Comparison of ENCODE assay signal across 8 mouse cellular contexts in genomic region chr14:34777810-34778209, GRCm38 (mm10). TPM values are rescaled to one million over a fixed set of nuclear protein-coding genes. Genes with fewer than 3 reads are reported as not detected.
A peak's percentile ranks its signal among the peaks of the same experiment; 100 is the strongest.
DNase-seq lines count a peak whose midpoint lies in the region; ATAC-seq lines count a peak whose summit lies in the region.

No protein-coding gene starts in this region.

- no peak overlapping the region for H3K27ac ChIP-seq in hindbrain, embryonic 10.5 days
- no peak overlapping the region for H3K27ac ChIP-seq in midbrain, embryonic 13.5 days

- no peak overlapping the region for H3K9ac ChIP-seq in midbrain, embryonic 13.5 days (replicated peaks)

- H3K4me2 ChIP-seq in midbrain, embryonic 13.5 days (replicated peaks): no peak overlapping the region

- DNase-seq in right cerebral cortex, adult 18-20 months: peak; percentile 44
- no peak for DNase-seq in right cerebral cortex, postnatal 36 days (ENCODE audit: low spot score in 2 of 2)
- DNase-seq in adrenal gland, postnatal 10 days: peak; percentile 60
- peak; percentile 61 for DNase-seq in embryo, embryonic 11.5 days (ENCODE audit: low read depth, low spot score)
- peak; percentile 63 for DNase-seq in hindbrain, embryonic 10.5 days (ENCODE audit: low spot score)
- peak; percentile 43 to 67 for DNase-seq in layer of hippocampus, postnatal 10 days (ENCODE audit: low spot score in 2 of 2)
- peak; percentile 32 to 46 for DNase-seq in thymus, postnatal 36 days

- WGBS in hindbrain, embryonic 10.5 days: 20% methylated on average over 10 of the region's 10 CpGs
- 15% methylated on average over 10 of the region's 10 CpGs for WGBS in midbrain, embryonic 13.5 days

- ATAC-seq in midbrain, embryonic 13.5 days: peak; percentile 68

- H3K4me1 ChIP-seq in hindbrain, embryonic 10.5 days (replicated peaks): no peaks in the 10 kb centered on the region
- H3K4me1 ChIP-seq in midbrain, embryonic 13.5 days (replicated peaks): no peaks in the 10 kb centered on the region

- no peaks in the 10 kb centered on the region for H3K36me3 ChIP-seq in hindbrain, embryonic 10.5 days
- no peaks in the 10 kb centered on the region for H3K36me3 ChIP-seq in midbrain, embryonic 13.5 days

- H3K4me3 ChIP-seq in hindbrain, embryonic 10.5 days: no peak overlapping the region
- no peak overlapping the region for H3K4me3 ChIP-seq in midbrain, embryonic 13.5 days (replicated peaks)

- peaks cover 11% of the 10 kb centered on the region for H3K27me3 ChIP-seq in hindbrain, embryonic 10.5 days (ENCODE audit: insufficient read depth, poor library complexity, severe bottlenecking)
- H3K27me3 ChIP-seq in midbrain, embryonic 13.5 days: peaks cover 6% of the 10 kb centered on the region

- no peaks in the 10 kb centered on the region for H3K9me3 ChIP-seq in hindbrain, embryonic 10.5 days
- H3K9me3 ChIP-seq in midbrain, embryonic 13.5 days: no peaks in the 10 kb centered on the region

RNA-seq across cellular contexts. Expression of gene Grid1, which starts 42.1 kb away (rescaled TPM):
- total RNA-seq in adrenal gland, postnatal 10 days (2021): under 1 TPM; 0.57 to 0.61 TPM
- polyA plus RNA-seq in hindbrain, embryonic 10.5 days (2016; fragmentation: Nextera tagmentation; extraction: Ambion mirVana): 0.10 and 0.42 TPM in 2 replicates
- total RNA-seq in layer of hippocampus, postnatal 10 days (2021): 10 to 100 TPM; 48.4 to 51.1 TPM
- 2.5 and 2.7 TPM in 2 replicates for polyA plus RNA-seq in midbrain, embryonic 13.5 days (2015; fragmentation: Nextera tagmentation; extraction: Ambion mirVana)

Comparison
In these comparisons a context has a peak if more than half of its experiments do, and no peak if none do; other contexts are left out.
1. DNase-seq: peak in right cerebral cortex, adult 18-20 months (single experiment), adrenal gland, postnatal 10 days (single experiment), embryo, embryonic 11.5 days (single experiment), hindbrain, embryonic 10.5 days (single experiment), layer of hippocampus, postnatal 10 days (2 of 2) and thymus, postnatal 36 days (2 of 2); none in right cerebral cortex, postnatal 36 days (0 of 2).
2. RNA of gene Grid1, which starts 42.1 kb away (total RNA-seq): 48.4 to 51.1 TPM in layer of hippocampus, postnatal 10 days; 0.57 to 0.61 TPM in adrenal gland, postnatal 10 days; every median in the first group is over 10 times any median in the second.